Mouse (Mus musculus) heart, embryonic 11.5 days (tissue): ENCODE measurements around the gene Zkscan2. TPM values are rescaled to one million over a fixed set of nuclear protein-coding genes. Genes with fewer than 3 reads are reported as not detected.

Experiments
- ATAC-seq: fragments of 200-750 bp; cut with Nextera tagmentation; replicated peaks from 2 replicates; pipeline ENCODE4 v1.8.0; 2017; ENCODE audit warnings: moderate library complexity; ENCODE audit not compliant: insufficient number of reproducible peaks, low FRiP score, low TSS enrichment
- H3K27ac ChIP-seq: fragments of 300-500 bp; sonication (generic); 2 replicates; pipeline ENCODE4 v1.5.1; 2014; ENCODE audit warnings: mild to moderate bottlenecking, low read depth, low read length
- H3K27me3 ChIP-seq: fragments of 300-500 bp; sonication (generic); 2 replicates; pipeline ENCODE4 v1.6.1; 2014; ENCODE audit warnings: mild to moderate bottlenecking, low read length, mixed read lengths; ENCODE audit not compliant: control insufficient read depth, insufficient read depth
- H3K36me3 ChIP-seq: fragments of 300-500 bp; sonication (generic); 2 replicates; pipeline ENCODE4 v1.6.1; 2014; ENCODE audit warnings: mild to moderate bottlenecking, low read length, moderate library complexity, mixed read lengths; ENCODE audit not compliant: control insufficient read depth, insufficient read depth
- H3K4me1 ChIP-seq: fragments of 300-500 bp; sonication (generic); 2 replicates; pipeline ENCODE4 v1.6.1; 2014; ENCODE audit warnings: low read length; ENCODE audit not compliant: control insufficient read depth, insufficient read depth
- H3K4me2 ChIP-seq: fragments of 300-500 bp; sonication (generic); 2 replicates; pipeline ENCODE4 v1.6.1; 2014; ENCODE audit warnings: mild to moderate bottlenecking, moderate library complexity
- H3K4me3 ChIP-seq: fragments of 300-500 bp; sonication (generic); 2 replicates; pipeline ENCODE4 v1.5.1; 2014; ENCODE audit warnings: low read depth, low read length
- H3K9ac ChIP-seq: fragments of 300-500 bp; sonication (generic); 2 replicates; pipeline ENCODE4 v1.6.1; 2014; ENCODE audit warnings: mild to moderate bottlenecking, low read depth, low read length, moderate library complexity
- H3K9me3 ChIP-seq: fragments of 300-500 bp; sonication (generic); replicated peaks from 2 replicates; pipeline ENCODE4 v1.6.1; 2016; ENCODE audit warnings: low read length; ENCODE audit not compliant: control insufficient read depth
- WGBS: fragments of 180-500 bp; shearing (Covaris S2); extraction: QIAGEN DNeasy Blood & Tissue Kit; methylation state at CpG from one replicate; pipeline ENCODE4 v1.1.7; 2014; ENCODE audit not compliant: insufficient replicate concordance; 5-methylcytosine and 5-hydroxymethylcytosine counted together
- polyA plus RNA-seq: library from polyadenylated mRNA; unstranded; fragments of >200 nt; fragmentation: Nextera tagmentation; extraction: Ambion mirVana; gene quantifications from 2 replicates; pipeline ENCODE4 v1.2.1, GENCODE M21; 2014

The Zkscan2 gene
- polyA plus RNA-seq, 1 experiment from 2014 or later, result 4.8 TPM

GRCm38 (mm10) chr7:123467961-123468360, 32.3 kb downstream of the Zkscan2 start:
- no peaks in the 10 kb centered on the region for H3K36me3 ChIP-seq
- no peak overlapping the region for H3K4me3 ChIP-seq
- 95% methylated on average over 1 of the region's 1 CpGs for WGBS
- no peak overlapping the region for H3K9ac ChIP-seq
- no peak for ATAC-seq
- no peaks in the 10 kb centered on the region for H3K27me3 ChIP-seq
- no peaks in the 10 kb centered on the region for H3K9me3 ChIP-seq
- no peak overlapping the region for H3K4me2 ChIP-seq
- H3K27ac ChIP-seq, result no peak overlapping the region
- 0 out of 2 replicates have a peak, but pooled peaks cover 2% of the 10 kb centered on the region for H3K4me1 ChIP-seq

- Histone ChIP-seq H3K9ac (no peak overlapping the region), H3K9me3 (no peaks in the 10 kb centered on the region), H3K4me2 (no peak overlapping the region), H3K27ac (no peak overlapping the region), H3K27me3 (no peaks in the 10 kb centered on the region), H3K4me3 (no peak overlapping the region), H3K4me1 (peaks cover 9% of the 10 kb centered on the region), H3K36me3 (no peaks in the 10 kb centered on the region)
- no peak for ATAC-seq
- 30% methylated on average over 6 of the region's 6 CpGs for WGBS
Measured at GRCm38 (mm10) chr7:123465692-123466387, 34.4 kb downstream of the Zkscan2 start.

- WGBS, result 66% methylated on average over 4 of the region's 4 CpGs
- H3K36me3 ChIP-seq, result no peaks in the 10 kb centered on the region
- H3K27me3 ChIP-seq, result no peaks in the 10 kb centered on the region
- H3K9me3 ChIP-seq, result no peaks in the 10 kb centered on the region
- no peak overlapping the region for H3K9ac ChIP-seq
- H3K27ac ChIP-seq, result no peak overlapping the region
- H3K4me3 ChIP-seq, result no peak overlapping the region
- no peak for ATAC-seq
- H3K4me1 ChIP-seq, result peaks cover 9% of the 10 kb centered on the region
- H3K4me2 ChIP-seq, result peak overlapping the region; percentile 32; the same call in 1 of the 2 replicates
Measured at GRCm38 (mm10) chr7:123463569-123463968, 36.7 kb downstream of the Zkscan2 start.

GRCm38 (mm10) chr7:123462070-123462501, 38.2 kb downstream of the Zkscan2 start, which contains the start of gene Aqp8:
TSS of gene Aqp8 (plus strand) at chr7:123462291.
- peak within 1 kb of the TSS; percentile 32 for H3K4me2 ChIP-seq
- peak within 1 kb of the TSS; percentile 21 for H3K4me3 ChIP-seq
- H3K9ac ChIP-seq, result no peak within 1 kb of the TSS
- H3K27me3 ChIP-seq, result no peaks in the 10 kb centered on the region
- peak within 1 kb of the TSS; percentile 81 for H3K27ac ChIP-seq
- 38% methylated on average over 9 of the region's 9 CpGs for WGBS
- H3K36me3 ChIP-seq, result no peaks in the 10 kb centered on the region
- ATAC-seq, result peak; percentile 85
- H3K4me1 ChIP-seq, result peaks cover 7% of the 10 kb centered on the region
- no peaks in the 10 kb centered on the region for H3K9me3 ChIP-seq

- Histone ChIP-seq H3K36me3 (no peaks in the 10 kb centered on the region), H3K4me2 (peak overlapping the region; percentile 27; the same call in 1 of the 2 replicates), H3K4me3 (no peak overlapping the region), H3K9ac (no peak overlapping the region), H3K27me3 (no peaks in the 10 kb centered on the region), H3K27ac (peak overlapping the region; percentile 81), H3K9me3 (no peaks in the 10 kb centered on the region), H3K4me1 (peaks cover 7% of the 10 kb centered on the region)
- ATAC-seq, result no peak
- WGBS, result 85% methylated on average over 4 of the region's 4 CpGs
Measured at GRCm38 (mm10) chr7:123461316-123461715, 38.9 kb downstream of the Zkscan2 start.

GRCm38 (mm10) chr7:123459247-123459646, 41.0 kb downstream of the Zkscan2 start:
- peaks cover 7% of the 10 kb centered on the region for H3K4me1 ChIP-seq
- H3K4me3 ChIP-seq, result no peak overlapping the region
- WGBS, result 61% methylated on average over 4 of the region's 4 CpGs
- peak overlapping the region; percentile 69 for H3K27ac ChIP-seq
- no peaks in the 10 kb centered on the region for H3K36me3 ChIP-seq
- no peaks in the 10 kb centered on the region for H3K27me3 ChIP-seq
- no peak overlapping the region for H3K9ac ChIP-seq
- H3K9me3 ChIP-seq, result no peaks in the 10 kb centered on the region
- peak; percentile 53 for ATAC-seq
- H3K4me2 ChIP-seq, result no peak overlapping the region; the same call in 1 of the 2 replicates

GRCm38 (mm10) chr7:123458309-123458708, 41.9 kb downstream of the Zkscan2 start:
- Histone ChIP-seq H3K9ac (no peak overlapping the region), H3K27me3 (no peaks in the 10 kb centered on the region), H3K36me3 (no peaks in the 10 kb centered on the region), H3K27ac (no peak overlapping the region), H3K4me1 (peaks cover 7% of the 10 kb centered on the region), H3K4me2 (no peak overlapping the region), H3K9me3 (no peaks in the 10 kb centered on the region), H3K4me3 (no peak overlapping the region)
- no peak for ATAC-seq
- WGBS, result 65% methylated on average over 4 of the region's 4 CpGs

GRCm38 (mm10) chr7:123455088-123455487, 45.2 kb downstream of the Zkscan2 start:
- no peak for ATAC-seq
- WGBS, result 88% methylated on average over 3 of the region's 3 CpGs
- no peaks in the 10 kb centered on the region for H3K36me3 ChIP-seq
- no peak overlapping the region for H3K4me2 ChIP-seq
- H3K9me3 ChIP-seq, result no peaks in the 10 kb centered on the region
- H3K27me3 ChIP-seq, result no peaks in the 10 kb centered on the region
- no peak overlapping the region for H3K4me3 ChIP-seq
- peaks cover 4% of the 10 kb centered on the region; the same call in 1 of the 2 replicates for H3K4me1 ChIP-seq
- no peak overlapping the region for H3K27ac ChIP-seq
- H3K9ac ChIP-seq, result no peak overlapping the region

GRCm38 (mm10) chr7:123453066-123453465, 47.2 kb downstream of the Zkscan2 start:
- Histone ChIP-seq H3K4me1 (peaks cover 4% of the 10 kb centered on the region; the same call in 1 of the 2 replicates), H3K27ac (no peak overlapping the region), H3K4me3 (no peak overlapping the region), H3K36me3 (no peaks in the 10 kb centered on the region), H3K9ac (no peak overlapping the region), H3K9me3 (no peaks in the 10 kb centered on the region), H3K4me2 (no peak overlapping the region), H3K27me3 (no peaks in the 10 kb centered on the region)
- no peak for ATAC-seq
- WGBS, result 67% methylated on average over 8 of the region's 8 CpGs
